Mouse (Mus musculus): ENCODE results near the gene Hilpda. TPM values are rescaled to one million over a fixed set of nuclear protein-coding genes. Genes with fewer than 3 reads are reported as not detected.

The Hilpda gene
- 10 to 100 TPM; 15.7 to 26.3 TPM for total RNA-seq (2023)

DNA sequence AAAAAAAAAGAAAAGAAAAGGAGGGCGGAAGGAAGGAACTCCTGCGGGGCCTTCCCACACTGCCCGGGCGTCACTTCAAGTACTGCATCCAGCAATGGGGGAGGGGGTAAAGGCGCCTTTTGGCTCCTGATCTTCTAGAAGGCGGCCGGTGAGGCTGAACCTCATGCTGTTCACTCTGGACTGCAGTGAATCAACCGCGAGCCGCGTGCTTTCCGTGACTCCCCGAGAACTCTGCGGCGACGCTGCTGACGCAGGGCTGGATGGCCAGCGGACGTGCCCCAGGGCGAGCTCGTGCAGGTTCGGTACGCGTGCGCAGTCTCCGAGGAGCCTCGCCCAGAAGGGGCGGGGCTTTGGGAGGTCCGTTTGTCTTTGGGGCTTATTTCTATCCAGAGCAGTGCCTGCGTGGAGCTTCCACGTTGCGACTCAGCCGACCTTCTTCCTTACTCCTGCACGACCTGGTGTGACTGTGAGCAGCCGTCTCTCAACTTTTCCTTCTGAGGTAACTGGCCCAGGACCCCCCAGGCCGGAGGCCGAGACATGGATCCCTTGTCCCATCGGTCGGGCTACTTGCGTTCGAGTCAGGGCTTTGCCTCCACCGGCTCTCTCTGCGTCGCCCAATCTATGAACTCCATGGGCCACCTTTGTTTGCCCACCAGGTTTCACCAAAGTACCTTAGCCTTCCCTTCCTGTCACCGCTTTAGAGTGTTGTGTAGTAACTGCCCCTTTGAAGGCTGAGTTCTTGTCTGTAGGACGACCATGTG, at the start of gene Hilpda:
Gene Hilpda (plus strand): TSS at position 177 of the 761 bp plus-strand sequence.

GRCm38 (mm10) chr6:29279293-29279692, 7.0 kb downstream of the Hilpda start, which contains the start of gene Fam71f2:
Gene Fam71f2 (plus strand): TSS chr6:29279593.

GRCm38 (mm10) chr6:29318879-29319278, 46.6 kb downstream of the Hilpda start, which contains the start of gene Fam71f1:
Gene Fam71f1 (plus strand): TSS chr6:29319140.

Other genes with a start within 250 kb of the Hilpda start
- not detected for gene Lep, start 212.3 kb upstream of the Hilpda start, total RNA-seq (2023)
- gene Rbm28, start 107.5 kb upstream of the Hilpda start, total RNA-seq (2023): 10 to 100 TPM; 33.7 to 41.2 TPM
- not detected for gene Prrt4, start 92.9 kb upstream of the Hilpda start, total RNA-seq (2023)
- 10 to 100 TPM; 26.1 to 38.1 TPM for gene Impdh1, start 56.1 kb upstream of the Hilpda start, total RNA-seq (2023)
- gene Fam71f2, start 7.1 kb downstream of the Hilpda start, total RNA-seq (2023): 1 to 10 TPM; 1.1 to 1.2 TPM
- gene Fam71f1, start 46.7 kb downstream of the Hilpda start, total RNA-seq (2023): not detected
- gene Calu, start 75.6 kb downstream of the Hilpda start, total RNA-seq (2023): 10 to 100 TPM; 60.9 to 61.2 TPM
- not detected for gene Opn1sw, start 116.0 kb downstream of the Hilpda start, total RNA-seq (2023)
- gene Ccdc136, start 123.8 kb downstream of the Hilpda start, total RNA-seq (2023): not detected
- gene Flnc, start 160.8 kb downstream of the Hilpda start, total RNA-seq (2023): under 1 TPM; 0.09 to 0.29 TPM
- 100 to 1,000 TPM; 201 to 203 TPM for gene Atp6v1f, start 195.2 kb downstream of the Hilpda start, total RNA-seq (2023)
- gene Atp6v1fnb, start 198.9 kb downstream of the Hilpda start, total RNA-seq (2023): 1 to 10 TPM; 2.5 to 3.1 TPM
- gene Kcp, start 235.5 kb downstream of the Hilpda start, total RNA-seq (2023): 1 to 10 TPM in 1 of 2 experiments, not detected in 1; 1.1 TPM